Mouse (Mus musculus) monocyte, adult 2 months (primary cell): Measurements from ENCODE around the gene Gm4707.
"Not testable (repeated sequence)": the region's sequence is repeated elsewhere in the genome, so short reads cannot be mapped to it uniquely, and the experiment has no call there.

Experiments
- DNase-seq, 2 experiments: peaks; one replicate each; pipeline ENCODE4 v3.0.0; 2022; ENCODE audit warnings: low spot score in 2 of 2, low read depth in 1 of 2

Gm4707 gene

DNA sequence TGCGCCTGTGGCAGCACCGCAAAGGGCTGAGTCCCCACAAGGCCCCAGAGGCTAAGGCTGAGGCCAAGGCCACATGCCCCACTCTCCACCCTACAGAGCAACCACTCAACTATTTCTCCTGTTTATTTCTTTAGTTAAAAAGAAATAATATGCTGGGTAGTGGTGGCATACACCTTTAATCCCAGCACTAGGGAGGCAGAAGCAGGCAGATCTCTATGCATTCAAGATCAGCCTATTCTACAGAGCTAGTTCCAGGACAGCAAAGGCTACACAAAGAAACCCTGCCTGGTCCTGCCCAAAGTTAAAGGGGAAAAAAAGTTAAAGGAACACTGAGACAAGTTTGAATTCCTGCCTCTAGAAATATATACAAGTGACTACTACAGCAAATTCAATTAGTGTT, at the start of gene Gm4707:
Gene Gm4707 (minus strand): TSS at position 101 of the 400 bp plus-strand sequence.
- DNase-seq, result no peak

DNA sequence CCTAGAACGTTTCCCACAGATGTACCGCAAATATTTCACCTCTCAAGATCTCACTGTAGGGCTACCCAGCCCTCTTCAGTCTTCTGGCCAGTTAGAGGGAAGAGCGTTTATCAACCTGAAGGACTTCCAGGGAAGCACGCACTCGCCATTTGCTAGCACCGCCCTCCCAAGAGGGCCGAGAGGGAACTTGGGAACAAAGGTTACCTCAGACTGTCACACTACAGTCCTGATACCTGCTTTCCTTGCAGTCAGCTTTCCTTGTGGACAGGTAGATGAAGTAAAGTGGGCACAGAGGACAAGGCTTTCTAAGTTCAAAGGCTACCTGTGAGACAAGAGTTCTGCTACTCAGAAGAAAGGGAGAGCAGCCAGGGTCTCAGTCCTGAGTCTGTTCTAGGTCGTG, 47.1 kb upstream of the Gm4707 start:
- DNase-seq, result no peak

DNA sequence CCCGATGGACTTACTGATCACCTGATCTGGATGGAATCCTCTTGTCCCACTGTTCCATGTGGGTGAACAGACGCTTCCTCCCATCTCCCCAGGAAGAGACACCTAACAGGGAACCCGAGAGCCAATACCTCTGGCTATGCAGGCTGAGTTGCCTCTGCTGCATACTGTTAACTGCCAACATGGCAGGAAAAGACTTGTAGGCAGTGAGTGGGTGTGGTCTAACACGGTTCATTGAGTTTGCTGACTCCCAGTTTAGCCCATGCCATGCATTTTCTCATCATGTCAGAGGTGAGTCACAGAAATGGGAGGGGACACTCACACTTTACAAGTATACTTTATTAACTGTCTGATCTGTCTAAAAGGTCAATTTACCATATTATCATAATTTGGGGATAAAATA, 36.1 kb upstream of the Gm4707 start:
- DNase-seq, result no peak

DNA sequence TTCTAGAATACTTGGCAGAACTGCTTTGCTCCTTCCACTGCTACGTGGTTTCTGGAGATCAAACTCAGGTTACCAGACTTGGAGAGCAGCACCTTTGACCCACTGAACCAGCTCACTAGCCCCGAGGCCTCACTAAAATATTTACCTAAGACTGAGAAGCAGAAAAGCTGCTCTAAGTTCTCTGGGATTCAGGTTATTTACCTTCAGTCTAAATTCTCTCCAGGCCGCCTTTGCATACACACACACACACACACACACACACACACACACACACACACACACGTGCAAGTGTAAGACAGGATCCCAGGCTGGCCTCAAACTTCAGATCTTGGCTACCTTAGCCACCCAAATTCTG, 31.6 kb upstream of the Gm4707 start:
- DNase-seq, result no peak

DNA sequence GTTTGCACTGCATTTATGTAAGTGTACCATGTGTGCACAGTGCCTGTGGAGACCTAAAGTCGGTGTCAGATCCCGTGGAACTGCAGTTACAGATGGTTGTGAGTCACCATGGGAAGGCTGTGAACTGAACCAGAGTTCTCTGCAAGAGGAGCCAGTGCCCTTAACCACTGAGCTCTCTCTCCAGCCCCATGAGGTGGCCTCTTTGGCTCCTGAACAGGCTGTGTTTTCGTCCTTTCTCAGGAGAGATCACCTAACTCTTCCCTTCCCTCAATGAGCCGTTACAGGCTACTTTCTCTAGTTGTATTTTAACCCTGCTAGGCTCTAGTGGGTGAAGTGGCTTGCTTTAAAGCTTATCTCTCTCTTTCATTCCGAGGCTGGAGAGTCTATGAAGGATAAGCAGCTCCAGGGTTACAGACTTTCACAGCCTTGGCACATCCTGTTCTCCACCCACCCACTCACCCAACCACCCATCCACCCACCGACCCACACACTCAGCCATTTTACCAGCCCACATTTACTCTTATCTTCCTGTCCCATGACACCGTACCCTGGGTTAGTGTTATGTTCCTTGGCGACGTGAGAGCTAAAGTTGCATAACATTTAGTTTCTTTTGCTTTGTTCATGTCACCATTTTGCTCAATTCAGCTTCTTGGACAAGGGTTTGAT, 31.1 kb upstream of the Gm4707 start:
- no peak for DNase-seq

DNA sequence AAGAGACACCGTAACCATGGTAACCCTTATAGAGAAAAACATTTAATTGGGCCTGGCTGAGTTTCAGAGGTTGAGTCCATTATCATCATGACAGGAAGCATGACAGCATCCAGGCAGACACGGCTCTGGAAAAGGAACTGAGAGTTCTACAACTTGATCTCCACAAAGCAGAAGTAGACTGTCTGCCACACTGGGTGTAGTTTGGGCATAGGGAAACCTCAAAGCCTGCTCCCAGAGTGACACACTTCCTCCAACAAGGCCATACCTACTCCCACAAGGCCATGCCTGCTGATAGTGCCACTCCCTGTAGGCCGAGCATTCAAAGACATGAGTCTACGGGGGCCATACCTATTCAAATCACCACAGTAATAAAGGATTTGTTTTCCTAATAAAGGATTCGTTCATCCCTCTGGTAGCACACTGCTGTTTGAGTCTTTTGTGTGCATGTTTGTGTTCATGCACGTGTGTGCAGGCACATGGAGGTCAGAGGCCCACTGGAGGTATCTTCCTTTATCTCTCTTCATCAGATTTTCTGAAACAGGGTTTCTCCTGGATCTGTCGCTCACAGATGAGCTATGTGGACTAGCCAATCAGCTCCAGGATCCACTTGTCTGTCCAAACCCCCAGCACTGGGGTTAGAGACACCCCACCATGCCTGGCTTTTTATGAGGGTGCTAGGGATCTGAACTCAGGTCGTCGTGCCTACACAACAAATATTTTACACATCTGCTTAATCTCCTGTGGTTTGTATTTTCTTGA, 30.2 kb upstream of the Gm4707 start:
- peak; percentile 67 to 82 for DNase-seq

DNA sequence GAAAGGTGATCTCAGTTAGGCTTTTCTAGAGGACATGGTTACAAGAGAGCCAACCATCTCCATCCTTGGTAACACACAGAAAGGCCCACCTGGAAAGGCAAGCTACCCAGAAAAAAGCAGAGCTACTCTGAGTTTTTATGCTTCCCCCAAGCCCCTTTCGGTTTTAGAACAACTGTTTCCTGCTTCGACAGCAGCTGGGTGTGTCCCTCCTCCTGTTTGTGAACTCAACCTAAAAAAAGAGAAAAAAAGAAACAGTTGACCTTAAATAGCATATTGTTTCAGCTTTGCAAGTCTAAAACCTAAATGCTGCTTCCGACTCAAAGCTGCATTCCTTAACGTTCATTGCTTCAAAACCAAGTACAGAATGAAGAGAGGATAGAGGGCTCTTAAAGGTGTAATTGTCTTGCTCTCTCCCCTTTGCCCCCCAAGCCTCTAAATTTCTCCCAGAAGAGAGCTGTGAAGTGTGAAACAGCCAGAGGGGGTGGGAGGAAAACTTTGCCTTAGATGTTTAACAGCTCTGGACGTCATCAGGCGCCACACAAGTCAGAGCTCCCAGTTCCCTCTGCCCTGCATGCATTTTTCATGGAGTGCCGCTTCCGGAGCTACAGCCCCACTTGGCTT, 26.6 kb upstream of the Gm4707 start:
- DNase-seq, result no peak

DNA sequence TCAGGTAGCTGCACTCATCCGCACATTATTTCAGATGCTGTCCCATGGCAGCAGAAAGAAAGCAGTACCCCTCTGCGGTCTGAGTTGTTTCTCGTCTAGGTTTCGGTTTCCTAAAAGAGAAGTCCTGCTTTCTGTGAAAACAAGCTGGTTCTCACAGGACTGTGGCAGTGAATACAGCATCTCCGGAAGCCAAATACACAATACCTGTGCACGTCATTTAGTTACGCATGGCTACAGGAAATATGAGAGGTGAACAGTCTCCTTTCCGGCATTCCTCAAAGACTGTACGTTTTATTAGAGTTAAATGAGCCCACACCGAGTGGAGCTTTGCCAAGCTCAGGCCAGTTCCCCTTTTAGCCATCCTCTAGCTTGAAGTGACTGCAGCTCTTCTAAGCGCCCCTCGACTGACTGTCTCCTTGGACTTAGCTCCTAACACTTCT, 26.1 kb upstream of the Gm4707 start:
- peak; percentile 33 to 68 for DNase-seq

DNA sequence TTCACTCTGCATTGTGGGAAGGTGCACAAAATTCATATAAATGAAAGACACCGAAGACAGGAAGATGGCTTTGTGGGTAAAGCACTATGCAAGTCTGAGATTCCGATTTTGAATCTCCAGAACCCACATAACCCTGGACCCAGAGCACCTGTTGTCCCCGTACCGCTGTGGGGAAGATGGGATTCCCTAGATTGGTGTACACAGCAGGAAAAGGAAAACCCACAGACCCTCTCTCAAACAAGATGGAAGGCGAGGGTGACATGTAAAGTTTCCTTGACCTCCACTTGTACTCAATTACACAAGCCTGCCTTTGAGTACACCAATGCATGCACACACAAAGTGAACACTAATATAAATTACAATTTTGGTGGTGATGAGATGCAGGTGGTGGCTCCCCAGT, 25.0 kb upstream of the Gm4707 start:
- DNase-seq, result no peak

DNA sequence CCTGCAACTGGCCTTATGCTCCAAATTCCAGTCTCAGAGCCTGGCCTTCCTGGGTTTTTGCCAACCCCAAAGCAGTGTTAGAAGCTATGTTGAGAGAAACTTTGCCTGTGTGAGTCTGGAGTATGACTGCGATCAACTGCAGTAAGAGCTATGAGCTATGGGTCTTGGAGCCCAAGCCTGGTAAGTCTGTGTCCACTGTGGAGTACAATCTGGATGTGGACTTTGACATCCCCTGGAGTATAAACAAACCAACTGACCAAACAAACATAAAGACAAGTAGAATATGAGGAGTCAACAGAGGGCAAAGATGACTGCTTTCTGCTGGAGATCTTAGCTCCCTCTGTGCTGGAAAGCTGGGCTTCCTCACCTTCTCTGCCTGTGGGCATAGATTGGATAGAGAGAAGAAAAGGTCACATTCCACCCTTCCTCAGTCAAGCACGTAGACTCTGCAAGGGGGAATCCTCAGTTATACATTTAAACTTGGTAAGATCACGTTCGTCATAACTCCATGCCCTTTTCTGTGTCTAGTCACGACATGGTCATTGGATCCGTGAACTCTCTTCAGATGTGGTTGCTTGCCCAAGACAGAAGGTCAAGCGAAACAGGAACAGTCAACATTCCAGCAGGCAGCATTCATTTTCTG, 23.8 kb upstream of the Gm4707 start:
- no peak for DNase-seq

DNA sequence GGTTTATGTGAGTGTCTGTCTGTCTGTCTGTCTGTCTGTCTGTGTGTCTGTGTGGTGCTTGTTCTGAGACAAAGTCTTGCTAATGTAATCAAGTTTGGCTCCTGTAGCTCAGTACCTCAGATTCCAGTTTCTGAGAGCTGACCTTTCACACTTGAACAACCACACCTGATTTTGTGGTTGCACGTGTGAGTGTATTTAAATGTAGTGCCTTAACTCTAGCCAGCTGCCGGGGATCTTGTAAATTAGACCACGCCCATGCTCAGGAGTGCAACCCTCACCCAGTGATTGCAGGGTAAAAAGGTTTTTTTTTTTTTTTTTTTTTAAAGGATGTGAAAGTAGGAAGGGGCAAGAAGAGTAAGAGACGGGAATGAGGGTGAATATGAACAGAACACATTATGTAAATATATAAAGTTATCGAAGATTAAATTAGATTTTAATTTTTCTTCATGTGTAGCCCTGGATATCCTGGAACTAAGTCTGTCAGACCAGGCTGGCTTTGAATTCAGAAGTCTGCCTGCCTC, 19.7 kb upstream of the Gm4707 start:
- no peak for DNase-seq

DNA sequence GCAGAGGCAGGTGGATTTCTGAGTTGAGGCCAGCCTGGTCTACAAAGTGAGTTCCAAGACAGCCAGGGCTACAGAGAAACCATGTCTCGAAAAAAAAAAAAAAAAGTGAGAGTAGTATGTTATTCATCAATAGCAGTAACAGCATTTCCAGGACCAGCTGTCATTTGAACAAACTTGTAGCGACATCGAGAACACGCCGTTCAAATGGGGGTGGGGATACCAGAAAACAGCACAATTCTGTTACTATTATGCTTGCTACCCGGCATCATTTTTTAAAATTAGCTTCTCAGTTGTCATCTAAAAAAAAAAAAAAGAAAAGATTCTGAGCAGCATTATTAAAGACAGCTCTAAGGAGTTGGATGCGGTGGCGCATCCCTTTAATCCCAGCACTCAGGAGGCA, 17.8 kb upstream of the Gm4707 start:
- DNase-seq, result no peak

DNA sequence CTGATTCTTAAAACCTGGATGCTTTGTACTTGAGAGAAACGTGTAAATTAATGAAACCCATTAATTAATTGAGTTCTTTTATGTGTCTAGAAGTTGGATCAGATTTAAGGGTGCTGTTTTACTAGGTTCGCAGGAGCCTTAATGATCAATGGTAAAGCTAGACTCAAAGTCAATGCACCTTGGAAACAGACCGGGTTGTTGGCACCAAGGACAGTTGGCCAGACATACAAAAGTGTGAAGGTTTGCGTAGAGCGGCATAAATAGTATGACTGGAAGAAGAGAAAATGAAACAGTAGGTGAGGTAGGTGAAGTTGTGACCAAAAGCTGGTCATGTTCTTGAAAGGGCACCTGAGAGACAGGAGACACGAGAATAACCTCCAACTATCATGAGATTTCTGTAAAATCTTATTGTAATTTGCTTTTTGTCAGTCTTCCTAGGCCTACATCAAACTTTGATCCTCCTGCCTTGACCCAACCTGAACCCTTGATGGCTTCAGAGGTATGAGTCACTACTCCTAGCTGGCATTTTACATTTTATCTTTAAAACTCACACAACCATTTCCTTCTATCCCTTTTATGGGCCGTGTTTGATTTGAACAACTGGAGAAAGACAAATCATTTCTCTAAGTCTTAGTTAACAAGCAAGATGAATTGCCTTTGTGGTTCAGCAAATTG, 16.8 kb upstream of the Gm4707 start:
- no peak for DNase-seq

DNA sequence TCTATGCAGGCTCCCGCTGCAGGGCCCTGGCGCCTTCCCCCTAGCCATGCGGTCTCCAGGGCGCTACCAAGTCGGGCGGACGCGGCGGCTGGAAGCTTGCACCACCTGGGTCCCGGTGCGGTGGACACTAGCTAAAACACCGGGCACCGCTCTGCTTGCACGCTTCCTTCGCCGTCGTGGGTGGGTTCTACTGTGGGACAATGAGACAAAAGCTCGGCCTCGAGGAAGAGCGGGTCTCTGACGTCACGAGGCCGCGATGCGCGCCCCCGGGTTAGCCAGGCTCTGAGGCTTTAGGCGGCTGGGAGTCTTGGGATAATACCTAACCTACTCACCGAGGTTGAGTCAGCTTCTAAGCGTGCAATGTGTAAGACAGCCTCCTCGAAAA, 16.0 kb upstream of the Gm4707 start:
- DNase-seq, result peak in 1 of 2 experiments; percentile 34

DNA sequence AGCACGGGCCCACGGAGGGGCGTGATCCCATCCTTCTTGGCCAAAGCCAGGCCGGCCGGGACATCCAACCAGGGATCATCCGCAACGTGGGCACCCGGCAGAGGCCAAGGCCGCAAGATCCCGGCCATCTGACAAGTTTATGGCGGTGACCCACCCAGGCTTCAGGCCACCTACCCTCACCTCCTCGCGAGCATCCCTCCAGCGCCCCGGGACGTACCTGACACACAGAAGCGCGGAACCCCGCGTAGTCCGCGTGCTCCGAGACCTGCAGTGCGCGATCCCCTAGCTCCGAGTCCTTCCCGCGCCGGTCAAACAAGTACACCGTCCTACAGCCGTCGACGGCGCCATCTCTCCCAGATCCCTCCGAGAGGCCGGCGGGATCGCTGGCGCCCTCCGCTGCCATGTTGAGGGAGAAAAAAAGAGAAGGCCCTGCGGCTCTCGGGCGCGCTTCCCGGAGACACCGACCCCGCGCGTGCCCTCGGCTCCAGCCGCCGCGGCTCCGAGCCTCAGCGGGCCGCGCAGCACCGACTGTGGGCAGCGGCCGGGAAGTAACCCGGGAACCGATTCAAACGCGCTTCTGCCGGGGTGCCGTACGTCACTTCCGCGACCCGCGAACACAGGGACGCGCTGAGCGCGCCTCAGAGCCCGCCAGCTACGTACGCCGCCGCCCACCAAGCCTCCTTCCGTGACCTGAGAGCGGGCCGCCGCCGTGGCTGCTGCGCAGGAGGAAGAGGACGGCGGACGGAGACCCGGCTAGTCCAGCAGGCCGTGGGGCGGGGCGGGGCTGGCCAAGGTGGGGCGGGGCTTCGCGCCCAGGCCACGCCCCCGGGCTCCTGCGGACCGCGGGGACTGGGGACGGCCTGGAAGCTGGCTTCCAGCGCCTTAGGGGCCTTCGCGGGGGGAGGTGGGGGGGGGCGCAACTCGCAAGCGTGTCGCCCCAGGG, 15.3 kb upstream of the Gm4707 start, which contains the start of gene Smchd1:
Gene Smchd1 (minus strand): TSS at position 582 of the 943 bp plus-strand sequence.
- peak; percentile 84 to 87 for DNase-seq

DNA sequence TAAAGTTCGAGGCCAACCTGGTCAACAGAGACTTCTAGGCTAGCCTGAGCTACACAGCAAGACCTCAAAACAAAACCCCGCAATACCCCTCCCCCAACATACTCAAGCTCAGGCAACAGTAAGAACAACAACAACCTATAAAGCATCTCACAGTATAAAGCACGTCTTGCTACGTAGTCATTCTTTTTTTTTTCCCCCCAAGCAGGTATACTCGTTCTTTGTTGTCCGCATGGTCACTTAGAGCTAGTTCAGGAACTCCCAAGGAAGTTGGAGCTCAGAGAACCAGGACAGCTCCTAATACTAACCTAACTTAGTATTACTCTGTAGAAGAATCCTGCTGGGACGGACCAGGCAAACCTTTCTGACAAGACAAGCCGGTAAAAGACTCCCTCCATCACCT, 14.4 kb upstream of the Gm4707 start:
- DNase-seq, result no peak

DNA sequence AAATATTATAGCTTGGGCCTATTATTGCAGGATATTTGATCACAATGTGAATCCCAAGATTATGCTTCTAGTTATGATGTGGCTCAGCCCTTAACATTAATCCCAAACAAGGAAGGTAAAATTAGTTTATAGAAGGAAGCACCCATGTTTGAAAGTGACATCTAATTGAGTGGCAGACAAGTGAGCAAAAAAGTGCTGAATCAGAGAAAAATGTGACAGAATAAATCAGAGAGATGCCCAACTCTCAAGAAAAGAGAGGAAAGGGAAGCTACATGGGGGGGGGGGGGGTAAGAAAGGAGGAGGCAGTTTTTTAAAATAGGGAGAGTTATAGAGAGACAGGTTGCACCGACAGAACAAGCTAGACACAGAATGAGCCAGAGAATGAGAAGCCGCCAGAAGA, 11.5 kb upstream of the Gm4707 start:
- no peak for DNase-seq

DNA sequence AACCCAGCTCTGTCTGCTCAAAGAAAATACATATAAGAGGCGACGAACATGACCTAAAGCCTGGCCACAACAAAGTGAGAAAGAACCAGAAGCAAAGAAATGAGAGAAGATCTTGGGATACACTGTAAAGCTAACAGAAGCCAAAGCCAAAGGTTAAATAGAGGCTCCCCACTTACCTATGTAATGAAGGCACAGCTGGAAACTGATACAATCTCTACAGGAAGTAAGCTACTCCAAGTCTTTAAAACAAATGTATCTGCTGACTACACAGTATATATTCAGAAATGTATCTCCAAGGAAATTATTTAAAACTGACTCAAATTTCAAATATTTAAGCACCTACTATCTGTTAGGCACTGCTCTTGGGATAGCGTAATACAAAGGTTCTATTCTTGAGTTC, 594 bp upstream of the Gm4707 start:
- DNase-seq, result no peak

DNA sequence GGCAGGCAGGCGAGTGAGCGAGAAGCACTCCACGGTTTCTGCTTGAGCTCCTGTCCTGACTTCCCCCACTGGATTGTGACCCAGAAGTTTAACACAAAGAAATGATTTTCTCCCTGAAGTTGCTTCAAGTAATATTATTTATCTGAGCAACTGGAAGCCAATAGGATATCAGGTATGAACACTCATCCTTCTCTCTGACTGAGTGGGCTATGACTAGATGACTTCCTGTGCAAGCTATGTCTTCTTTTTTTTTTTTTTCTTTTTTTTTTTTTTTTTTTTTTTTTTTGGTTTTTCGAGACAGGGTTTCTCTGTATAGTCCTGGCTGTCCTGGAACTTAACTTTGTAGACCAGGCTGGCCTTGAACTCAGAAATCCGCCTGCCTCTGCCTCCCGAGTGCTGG, 2.4 kb downstream of the Gm4707 start:
- DNase-seq, result not testable (repeated sequence)

DNA sequence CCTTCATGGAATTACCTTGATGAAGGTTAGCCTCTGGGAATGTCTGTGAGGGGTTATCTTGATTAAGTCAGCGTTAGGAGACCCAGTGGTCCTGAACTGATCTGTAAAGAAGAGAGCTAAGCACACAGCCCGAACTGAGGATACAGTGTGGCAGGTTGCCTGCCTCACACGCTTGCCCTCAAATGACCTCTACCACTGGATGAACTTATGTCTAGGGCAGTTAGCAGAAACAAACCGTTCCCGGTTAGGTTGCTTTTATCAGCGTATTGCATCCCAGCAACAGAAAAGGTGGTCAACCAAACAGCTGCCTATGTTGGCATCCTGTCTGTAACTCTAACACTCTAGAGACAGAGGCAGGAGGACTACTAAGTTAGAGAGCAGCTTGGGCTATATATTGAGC, 14.5 kb downstream of the Gm4707 start:
- DNase-seq, result no peak
